Mouse (Mus musculus): Measurements from ENCODE around the gene Il21.

The Il21 gene

DNA sequence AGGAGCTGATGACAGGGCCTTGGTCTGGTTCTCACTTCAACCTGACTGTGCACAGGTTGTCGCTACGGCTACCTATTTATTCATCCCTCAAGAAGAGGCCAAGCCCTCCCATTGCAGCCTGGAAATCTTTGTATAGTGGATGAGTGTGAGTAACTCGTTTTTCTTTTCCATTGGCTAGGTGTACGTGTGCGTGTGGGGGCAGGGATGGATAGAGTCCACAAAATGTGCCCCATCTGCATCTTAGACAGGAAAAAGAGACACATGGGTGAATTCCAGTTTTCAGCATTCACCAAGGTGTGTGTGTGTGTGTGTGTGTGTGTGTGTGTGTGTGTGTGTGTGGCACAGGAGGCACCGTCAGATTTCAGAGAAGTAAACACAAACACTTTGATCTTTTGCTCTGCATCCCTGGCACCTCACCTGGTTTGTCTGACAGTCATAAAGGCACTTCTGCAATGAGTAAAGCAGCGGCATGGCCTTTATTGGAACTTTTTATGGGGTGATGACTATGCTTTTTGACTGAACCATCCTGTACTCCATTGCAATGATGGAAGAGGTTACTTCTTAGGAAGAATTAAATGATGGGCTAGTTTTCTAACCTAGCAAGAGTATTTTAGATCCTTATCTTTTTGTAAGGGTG, at the start of gene Il21:
Gene Il21, minus strand, starts transcription at position 51 of the 637 bp plus-strand sequence.
- no peak for DNase-seq (ENCODE audit: low spot score in 2 of 2)

DNA sequence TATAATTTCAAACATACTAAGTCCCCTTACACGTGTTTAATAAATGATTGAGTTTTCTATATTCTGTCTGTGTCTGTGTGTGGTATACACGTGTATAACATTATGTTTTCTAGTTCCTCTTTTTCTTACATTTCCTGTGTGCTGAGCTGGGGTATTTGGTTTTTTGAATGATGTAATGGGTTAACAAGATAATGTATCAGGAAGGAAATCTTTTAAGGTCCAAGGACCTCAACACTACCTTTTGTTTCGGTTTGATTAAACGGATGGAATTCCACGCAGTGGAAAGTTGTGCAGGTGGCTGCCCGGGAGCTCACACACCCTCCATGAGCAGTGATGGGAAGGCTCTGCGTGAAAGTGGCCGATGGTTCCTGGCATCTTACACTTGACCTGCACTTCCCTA, 48.4 kb upstream of the Il21 start:
- DNase-seq (ENCODE audit: low spot score in 2 of 2), result no peak

DNA sequence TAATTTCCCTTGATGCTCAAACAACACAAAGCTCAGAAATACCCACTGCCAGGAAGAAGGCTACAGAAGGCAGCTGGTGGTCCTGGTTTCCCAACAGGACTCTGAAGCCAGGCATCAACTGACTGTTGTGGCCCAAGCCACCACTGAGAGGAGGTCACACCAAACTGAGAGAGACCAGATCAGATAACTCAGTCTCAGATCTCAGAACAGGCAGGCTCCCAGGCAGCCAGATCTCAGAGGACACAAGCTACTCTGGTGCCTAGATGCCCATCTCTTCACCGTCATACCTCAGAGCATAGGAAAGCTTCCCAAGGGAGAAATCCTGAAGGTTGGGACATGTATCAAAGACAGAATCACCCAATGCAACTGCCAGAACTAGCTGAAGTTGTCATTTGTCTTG, 47.8 kb upstream of the Il21 start:
- no peak for DNase-seq (ENCODE audit: low spot score in 2 of 2)

DNA sequence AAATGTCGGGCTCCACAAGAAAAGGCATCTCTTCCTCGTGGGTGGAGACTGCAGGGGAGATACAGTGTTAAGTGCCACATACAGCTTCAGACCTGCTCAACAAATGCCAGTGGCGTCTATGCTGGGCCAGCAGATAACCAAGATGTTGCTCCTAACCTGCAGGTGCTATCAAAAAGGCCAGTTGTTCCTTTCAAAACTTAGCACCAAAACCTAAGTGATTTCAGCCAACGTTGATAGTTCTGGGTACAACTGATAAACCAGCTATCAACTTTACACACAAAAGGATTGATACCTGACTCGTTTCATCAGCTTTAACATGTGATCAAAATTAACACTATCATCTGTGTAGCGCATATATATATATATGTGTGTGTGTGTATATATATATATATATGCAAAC, 42.2 kb upstream of the Il21 start:
- no peak for DNase-seq (ENCODE audit: low spot score in 2 of 2)

DNA sequence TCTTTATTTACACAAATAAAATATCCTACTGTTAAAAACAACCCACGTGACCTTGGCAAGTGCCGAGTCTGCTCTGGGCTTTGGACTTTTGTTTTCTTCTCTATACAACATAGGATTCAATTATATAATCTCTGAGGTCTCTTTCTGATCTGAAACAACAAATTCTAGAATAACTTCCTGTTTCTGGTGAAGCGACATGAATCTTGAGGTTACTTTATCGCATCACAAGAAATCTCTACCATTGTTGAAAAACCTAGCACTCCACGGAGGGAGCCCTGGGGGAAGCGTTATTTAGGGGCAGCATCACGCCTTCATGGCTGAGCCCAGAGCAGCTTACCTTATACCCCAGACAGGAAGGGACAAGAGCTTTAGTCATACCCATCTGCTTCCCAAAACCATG, 40.7 kb upstream of the Il21 start:
- no peak for DNase-seq (ENCODE audit: low spot score in 2 of 2)

GRCm38 (mm10) chr3:37271209-37271608, 38.8 kb upstream of the Il21 start:
- DNase-seq (ENCODE audit: low spot score in 2 of 2), result peak; percentile 20 to 37

DNA sequence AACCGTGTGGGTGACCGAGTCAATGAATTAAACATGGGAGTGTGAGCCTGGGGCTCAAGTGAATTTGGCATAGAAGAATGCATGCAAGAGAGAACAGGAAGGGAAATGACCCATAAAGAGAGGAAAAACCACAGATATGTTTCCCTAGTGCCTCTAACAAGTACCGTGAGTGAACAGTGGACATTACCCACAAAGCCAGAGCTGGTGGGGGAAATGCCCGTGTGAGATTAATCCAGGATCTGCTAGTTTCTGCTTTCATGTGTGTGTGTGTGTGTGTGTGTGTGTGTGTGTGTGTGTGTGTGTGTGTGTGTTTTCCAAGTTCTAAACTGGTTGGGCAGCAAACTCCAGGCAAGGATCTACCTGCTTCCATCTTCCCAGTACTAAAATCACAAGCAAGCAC, 37.5 kb upstream of the Il21 start:
- DNase-seq (ENCODE audit: low spot score in 2 of 2), result no peak

GRCm38 (mm10) chr3:37268338-37268737, 35.9 kb upstream of the Il21 start:
- no peak for DNase-seq (ENCODE audit: low spot score in 2 of 2)

DNA sequence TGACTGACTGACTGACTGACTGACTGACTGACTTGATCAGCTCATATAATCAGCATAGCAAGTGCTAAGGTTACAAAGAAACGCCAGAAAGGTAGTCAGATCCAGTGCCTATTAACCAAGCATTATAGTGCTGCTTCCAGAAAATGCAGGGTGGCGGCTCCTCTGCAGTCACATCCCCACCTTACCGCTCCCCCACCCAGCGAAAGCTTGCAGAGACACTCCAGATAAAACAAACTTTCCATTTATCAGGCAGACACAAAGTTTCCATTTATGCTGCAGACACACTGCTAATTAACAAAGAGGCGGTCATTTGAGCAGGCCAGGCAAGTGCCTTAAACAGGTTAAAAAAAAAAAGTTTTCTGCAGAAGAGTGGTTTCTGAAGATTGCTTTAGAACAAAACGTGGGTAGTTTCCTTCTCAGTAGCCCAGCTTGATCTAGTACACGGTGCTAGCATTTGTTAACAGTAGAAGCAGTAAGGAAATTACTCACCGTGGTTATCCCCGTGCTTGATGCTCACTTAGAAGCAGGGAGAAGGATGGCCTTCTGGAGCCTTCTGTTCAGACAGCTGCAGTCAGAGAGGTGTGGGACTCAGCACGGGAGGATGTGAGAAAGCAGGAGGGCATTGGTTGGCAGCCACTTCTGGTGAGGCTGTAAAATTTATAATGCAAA, 27.0 kb upstream of the Il21 start:
- DNase-seq (ENCODE audit: low spot score in 2 of 2), result no peak

DNA sequence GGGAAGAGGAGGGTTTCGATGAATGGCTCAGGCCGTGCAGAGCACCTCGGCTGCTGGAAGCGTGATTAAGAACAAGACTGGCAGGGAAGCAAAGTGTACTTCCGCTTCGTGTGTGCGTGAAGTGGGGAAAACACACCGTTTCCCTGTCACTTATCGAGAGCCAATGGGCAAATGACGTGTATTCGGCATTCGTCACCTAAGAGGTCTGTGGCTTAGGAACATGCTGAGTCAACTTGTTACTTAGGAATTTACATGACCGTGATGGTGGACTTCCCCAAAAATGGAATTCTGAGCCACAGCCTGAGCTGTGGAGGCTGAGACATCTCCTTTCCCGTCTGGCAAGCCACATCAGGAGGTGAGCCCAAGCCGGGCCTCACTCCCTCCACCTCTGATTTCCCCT, 25.3 kb upstream of the Il21 start:
- no peak for DNase-seq (ENCODE audit: low spot score in 2 of 2)

DNA sequence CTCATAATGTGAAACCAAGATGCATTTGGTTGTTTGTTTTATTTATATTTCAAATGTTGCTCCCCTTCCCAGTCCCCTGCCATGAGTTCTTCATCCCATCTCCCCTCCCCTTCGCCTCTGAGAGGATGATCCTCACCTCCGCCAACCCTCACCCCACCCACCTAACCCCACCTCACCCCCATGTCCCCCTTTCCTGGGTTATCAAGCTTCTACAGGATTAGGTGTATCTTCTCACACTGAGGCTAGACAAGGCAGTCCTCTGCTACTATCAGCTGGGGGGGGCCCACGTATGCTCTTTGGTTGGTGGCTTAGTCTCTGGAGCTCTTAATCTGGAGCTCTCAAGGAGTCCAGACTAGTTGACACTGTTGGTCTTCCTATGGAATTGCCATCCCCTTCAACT, 18.5 kb upstream of the Il21 start:
- no peak for DNase-seq (ENCODE audit: low spot score in 2 of 2)

GRCm38 (mm10) chr3:37235025-37235424, 2.6 kb upstream of the Il21 start:
- no peak for DNase-seq (ENCODE audit: low spot score in 2 of 2)

- no peak for DNase-seq (ENCODE audit: low spot score in 2 of 2)
Observed at GRCm38 (mm10) chr3:37231153-37231552, 1.3 kb downstream of the Il21 start.

GRCm38 (mm10) chr3:37229082-37229829, 3.2 kb downstream of the Il21 start:
- peak; percentile 6 to 11 for DNase-seq (ENCODE audit: low spot score in 2 of 2)

DNA sequence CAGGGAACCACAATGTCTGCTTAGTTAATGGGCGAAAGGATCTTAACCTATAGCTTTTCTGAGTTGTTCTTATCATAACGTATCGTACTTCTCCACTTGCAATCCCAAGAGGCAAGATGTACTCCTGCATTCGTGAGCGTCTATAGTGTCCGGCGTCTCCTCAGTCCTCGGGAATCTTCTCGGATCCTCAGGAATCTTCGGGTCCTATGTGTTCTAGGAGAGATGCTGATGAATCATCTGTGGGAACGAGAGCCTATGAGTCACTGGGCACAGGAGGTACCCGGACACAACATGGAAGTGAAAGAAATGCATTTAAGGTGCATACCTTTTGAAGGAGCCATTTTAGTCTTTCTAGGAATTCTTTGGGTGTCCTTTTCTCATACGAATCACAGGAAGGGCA, 7.3 kb downstream of the Il21 start:
- no peak for DNase-seq (ENCODE audit: low spot score in 2 of 2)

- DNase-seq (ENCODE audit: low spot score in 2 of 2), result peak in 1 of 2 experiments; percentile 26
Observed at GRCm38 (mm10) chr3:37219071-37219470, 13.4 kb downstream of the Il21 start.

DNA sequence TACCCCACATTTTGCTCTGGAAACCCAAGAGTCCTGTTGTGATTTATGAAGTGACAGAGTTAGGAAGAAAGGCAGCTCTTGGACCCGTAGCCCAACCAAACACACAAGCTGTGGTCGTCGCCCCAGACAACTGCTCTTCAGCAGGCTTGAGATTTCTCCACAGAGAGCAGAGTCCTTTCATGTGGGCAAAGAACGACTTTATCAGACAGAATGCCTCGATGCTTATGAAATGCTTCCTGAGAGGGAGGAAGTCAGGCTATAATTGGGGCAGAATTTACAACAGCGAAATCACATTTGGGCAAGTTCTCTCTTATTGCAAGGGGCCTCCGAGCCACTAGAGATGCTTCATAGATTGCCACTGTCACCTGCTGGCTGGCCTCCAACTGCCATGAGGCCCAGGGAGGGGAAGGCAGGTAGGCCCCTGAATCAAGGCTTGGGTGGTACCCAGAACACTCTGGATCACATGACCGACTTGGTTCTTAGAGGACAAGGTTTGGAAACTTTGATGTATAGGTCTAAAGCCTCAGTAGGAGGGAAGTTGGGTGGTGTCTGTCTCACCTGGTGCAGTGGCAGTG, 27.1 kb downstream of the Il21 start:
- no peak for DNase-seq (ENCODE audit: low spot score in 2 of 2)

- DNase-seq (ENCODE audit: low spot score in 2 of 2), result peak; percentile 28 to 36
Observed at GRCm38 (mm10) chr3:37204556-37204955, 27.9 kb downstream of the Il21 start.

- DNase-seq (ENCODE audit: low spot score in 2 of 2), result peak; percentile 78 to 79
Observed at GRCm38 (mm10) chr3:37203984-37204428, 28.4 kb downstream of the Il21 start.

GRCm38 (mm10) chr3:37202856-37203255, 29.6 kb downstream of the Il21 start:
- DNase-seq (ENCODE audit: low spot score in 2 of 2), result no peak

DNA sequence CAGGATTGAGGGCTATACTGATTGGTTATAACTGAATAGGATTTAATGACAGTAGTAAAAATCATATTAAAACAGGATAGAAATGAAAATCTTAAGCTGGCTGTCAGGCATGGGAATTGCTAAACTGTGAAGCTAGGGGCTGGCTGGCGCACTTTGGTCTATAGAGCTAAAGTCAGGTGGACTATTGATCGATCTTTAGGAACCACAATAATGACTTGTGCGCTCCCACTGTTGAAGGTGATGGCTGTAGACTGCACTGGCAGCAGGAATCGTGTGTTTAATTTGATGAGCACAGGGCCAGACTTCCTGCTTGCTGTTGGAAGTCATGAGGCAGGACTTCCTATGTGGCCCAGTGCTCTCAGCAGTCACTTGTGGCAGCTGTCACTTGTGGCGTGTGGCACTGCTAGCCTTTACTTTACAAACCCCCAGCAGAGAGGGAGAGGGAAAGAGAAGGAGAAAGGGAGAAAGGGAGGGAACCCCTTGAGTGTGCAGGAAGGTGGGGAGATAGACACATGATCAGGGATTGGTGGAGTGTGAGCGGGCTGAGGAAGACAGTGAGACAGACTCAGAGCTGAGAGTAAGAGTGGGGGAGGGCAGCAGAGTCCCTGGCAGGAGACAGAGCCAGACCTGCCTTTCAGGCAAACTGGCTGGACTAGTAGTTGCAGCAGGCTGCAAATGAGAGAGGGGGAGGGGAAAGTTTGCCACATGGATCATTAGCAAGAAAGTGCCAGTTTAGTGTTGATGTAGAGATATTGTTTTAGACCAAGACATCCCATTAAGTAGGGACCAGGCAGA, 31.1 kb downstream of the Il21 start:
- DNase-seq (ENCODE audit: low spot score in 2 of 2), result peak; percentile 24 to 39

- DNase-seq (ENCODE audit: low spot score in 2 of 2), result no peak
Observed at GRCm38 (mm10) chr3:37198302-37198701, 34.1 kb downstream of the Il21 start.
